Mouse (Mus musculus) embryonic fibroblast, embryonic 13.5 days (primary cell): ENCODE results near the gene Rbm48.

Experiments
- CTCF ChIP-seq: IDR thresholded peaks from 2 replicates; pipeline ENCODE4 v1.5.1; 2011; ENCODE audit warnings: mild to moderate bottlenecking, control low read depth, low read length, moderate library complexity, borderline replicate concordance; ENCODE audit not compliant: insufficient read depth
- POLR2A ChIP-seq: IDR thresholded peaks from 2 replicates; pipeline ENCODE4 v1.6.1; 2011; ENCODE audit warnings: low read depth, mild to moderate bottlenecking, control low read depth, low read length, moderate library complexity

- TF ChIP-seq CTCF (no peak), POLR2A (no peak)
These were observed 35.3 kb upstream of the Rbm48 start for GRCm38 (mm10) chr5:3631512-3632271.
